Mouse (Mus musculus) embryonic fibroblast, embryonic 13.5 days (primary cell): ENCODE measurements at regions not wholly inside any gene's neighbourhood (a gene's known extent, or its start where the extent isn't known, plus 50 kb on each side); places are given as distances from the start of the nearest gene placed in this dataset.

ENCODE experiments used
- CTCF ChIP-seq: IDR thresholded peaks from 2 replicates; pipeline ENCODE4 v1.5.1; 2011; ENCODE audit warnings: mild to moderate bottlenecking, control low read depth, low read length, moderate library complexity, borderline replicate concordance; ENCODE audit not compliant: insufficient read depth
- POLR2A ChIP-seq: IDR thresholded peaks from 2 replicates; pipeline ENCODE4 v1.6.1; 2011; ENCODE audit warnings: low read depth, mild to moderate bottlenecking, control low read depth, low read length, moderate library complexity

GRCm38 (mm10) chr7:72639566-72639965 lies 333.2 kb upstream of the Mctp2 start:
- TF ChIP-seq CTCF (no peak), POLR2A (no peak)
